Mouse (Mus musculus): ENCODE data around the gene Gm3264. TPM values are rescaled to one million over a fixed set of nuclear protein-coding genes. Genes with fewer than 3 reads are reported as not detected.
"Not testable (repeated sequence)": the region's sequence is repeated elsewhere in the genome, so short reads cannot be mapped to it uniquely, and the experiment has no call there.

Gm3264 gene
- total RNA-seq (2021) = 10 to 100 TPM in 1 of 2 experiments, 1 to 10 TPM in 1; 8.4 to 13.3 TPM
- long read RNA-seq, experiment 1, partial matches to known transcripts = 0 of 11 reads
- long read RNA-seq, experiment 1, other reads (novel, unspliced or antisense) = 11 of 11 reads
- long read RNA-seq, experiment 2, partial matches to known transcripts = 0 of 12 reads
- long read RNA-seq, experiment 2, other reads (novel, unspliced or antisense) = 12 of 12 reads

DNA sequence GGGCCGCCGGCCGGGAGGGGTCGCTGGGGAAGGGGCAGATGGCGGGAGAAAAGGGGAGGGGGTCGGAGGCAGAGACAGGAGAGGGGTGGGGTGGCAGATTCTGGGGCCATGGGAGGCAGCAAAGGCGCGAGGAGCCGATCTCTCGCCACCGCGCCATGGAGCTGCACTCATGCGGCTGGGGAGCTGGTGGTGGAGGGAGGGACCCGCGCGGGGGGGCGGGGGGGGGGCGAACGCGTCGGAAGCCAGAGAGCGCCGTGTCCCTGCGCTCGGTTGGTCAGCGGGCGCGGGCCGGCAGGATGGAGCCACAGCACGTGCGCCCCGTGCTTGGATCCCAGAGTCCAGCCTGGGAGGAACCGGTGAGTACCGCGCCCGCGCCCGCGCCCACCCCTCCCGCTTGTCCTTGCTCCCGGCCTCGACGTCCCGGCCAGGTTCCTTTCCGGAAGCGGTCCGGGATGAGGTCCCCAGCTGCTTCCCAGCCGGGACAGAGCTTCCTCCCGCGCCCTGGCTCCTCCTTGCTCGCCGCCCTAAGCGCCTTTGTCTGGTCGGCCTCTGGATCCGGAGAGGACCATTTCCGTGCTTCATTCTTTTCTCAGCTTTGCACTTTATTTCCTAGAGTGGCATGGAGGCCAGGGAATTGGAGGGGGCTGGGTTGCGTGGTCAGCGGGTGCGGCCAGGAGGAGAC, at the start of gene Gm3264:
Gm3264 (plus strand) TSS at position 278 of the 682 bp plus-strand sequence.
- H3K4me3 ChIP-seq = peak within 1 kb of the TSS; percentile 30
- H3K27ac ChIP-seq; DNase-seq (ENCODE audit: low spot score in 2 of 2): not testable (repeated sequence)

DNA sequence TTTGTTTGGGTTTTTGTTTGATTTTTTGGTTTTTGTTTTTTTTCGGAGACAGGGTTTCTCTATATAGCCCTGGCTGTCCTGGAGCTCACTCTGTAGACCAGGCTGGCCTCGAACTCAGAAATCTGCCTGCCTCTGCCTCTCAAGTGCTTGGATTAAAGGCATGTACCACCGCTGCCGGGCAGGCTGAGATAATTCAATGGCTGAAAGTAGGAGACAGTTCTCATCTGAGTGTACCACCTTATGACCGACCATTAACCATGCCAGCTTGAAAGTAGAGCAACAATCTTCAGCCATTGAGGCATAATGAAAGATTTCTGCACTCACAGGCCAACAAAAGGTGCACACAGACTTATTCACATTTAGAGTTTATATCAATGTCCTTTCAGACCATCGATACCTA, 49.0 kb upstream of the Gm3264 start:
- not testable (repeated sequence) for H3K4me3 ChIP-seq; H3K27ac ChIP-seq; DNase-seq (ENCODE audit: low spot score in 2 of 2)

DNA sequence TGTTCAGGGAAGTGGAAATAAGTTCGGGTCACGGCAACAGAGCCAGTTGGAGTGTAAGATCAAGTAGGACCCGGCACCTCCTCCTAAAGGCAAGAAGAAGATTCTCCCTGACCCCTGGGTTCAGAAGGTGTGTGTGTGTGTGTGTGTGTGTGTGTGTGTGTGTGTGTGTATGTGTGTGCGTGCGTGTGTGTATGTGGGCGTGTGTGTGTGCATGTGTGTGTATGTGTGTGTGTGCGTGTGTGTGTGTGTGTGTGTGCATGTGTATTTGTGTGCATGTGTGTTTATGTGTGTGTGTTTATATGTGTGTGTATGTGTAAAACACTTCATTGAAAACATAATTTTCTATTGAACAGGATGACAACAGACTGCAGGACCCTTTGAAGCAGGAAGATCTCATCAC, 33.4 kb upstream of the Gm3264 start:
- not testable (repeated sequence) for H3K27ac ChIP-seq; DNase-seq (ENCODE audit: low spot score in 2 of 2); H3K4me3 ChIP-seq

DNA sequence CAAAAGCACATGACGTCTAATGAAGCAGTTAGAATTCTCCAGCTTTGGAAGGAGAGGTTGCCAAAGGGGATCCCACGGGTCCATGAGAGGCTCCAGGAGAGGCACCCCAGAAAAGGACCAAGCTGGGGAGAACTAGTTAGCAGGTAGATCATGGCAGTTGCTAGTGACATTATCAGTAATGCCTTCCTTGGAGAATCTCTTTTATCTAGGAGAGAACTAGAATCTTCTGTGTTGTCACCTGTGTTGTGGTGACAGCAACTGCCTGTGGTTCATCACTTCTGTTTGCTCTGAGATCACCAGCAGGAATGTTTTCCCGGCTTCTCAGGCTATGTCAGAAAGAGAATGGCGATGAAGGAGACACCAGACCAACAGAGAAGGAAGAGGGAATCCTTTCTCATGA, 17.6 kb upstream of the Gm3264 start, which contains the start of gene Gm3269:
Gm3269 (plus strand) TSS at position 301 of the 400 bp plus-strand sequence.
- DNase-seq (ENCODE audit: low spot score in 2 of 2); H3K27ac ChIP-seq; H3K4me3 ChIP-seq: not testable (repeated sequence)

DNA sequence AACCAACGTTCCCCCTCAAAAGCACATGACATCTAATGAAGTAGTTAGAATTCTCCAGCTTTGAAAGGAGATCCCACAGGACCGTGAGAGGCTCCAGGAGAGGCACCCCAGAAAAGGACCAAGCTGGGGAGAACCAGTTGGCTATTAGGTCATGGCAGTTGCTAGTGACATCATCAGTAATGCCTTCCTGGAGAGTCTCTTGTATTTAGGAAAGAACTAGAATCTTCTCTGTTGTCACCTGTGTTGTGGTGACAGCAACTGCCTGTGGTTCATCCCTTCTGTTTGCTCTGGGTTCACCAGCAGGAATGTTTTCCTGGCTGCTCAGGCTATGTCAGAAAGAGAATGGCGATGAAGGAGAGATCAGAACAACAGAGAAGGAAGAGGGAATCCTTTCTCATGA, 36.7 kb downstream of the Gm3264 start, which contains the start of gene Gm3278:
Gm3278 (plus strand) TSS at position 301 of the 400 bp plus-strand sequence.
- H3K4me3 ChIP-seq; DNase-seq (ENCODE audit: low spot score in 2 of 2); H3K27ac ChIP-seq: not testable (repeated sequence)

Other genes with a start within 250 kb of the Gm3264 start
- under 1 TPM; 0.37 to 0.87 TPM for gene Gm8159, start 223.2 kb upstream of the Gm3264 start, total RNA-seq (2021)
- gene Gm3239, start 191.4 kb upstream of the Gm3264 start, total RNA-seq (2021) = under 1 TPM in 1 of 2 experiments, not detected in 1; 0.37 TPM
- gene Gm7876, start 146.3 kb upstream of the Gm3264 start, total RNA-seq (2021) = not detected
- under 1 TPM in 1 of 2 experiments, not detected in 1; 0.51 TPM for gene Gm3252, start 128.8 kb upstream of the Gm3264 start, total RNA-seq (2021)
- not detected for gene Gm9602, start 79.2 kb upstream of the Gm3264 start, total RNA-seq (2021)
- gene Gm3269, start 17.5 kb upstream of the Gm3264 start, total RNA-seq (2021) = not detected
- not detected for gene Gm3278, start 36.8 kb downstream of the Gm3264 start, total RNA-seq (2021)
- not detected for gene Gm8297, start 128.4 kb downstream of the Gm3264 start, total RNA-seq (2021)
- gene Gm3298, start 160.3 kb downstream of the Gm3264 start, total RNA-seq (2021) = not detected
- gene 4930555G01Rik, start 195.1 kb downstream of the Gm3264 start, total RNA-seq (2021) = not detected
- gene Gm8281, start 215.5 kb downstream of the Gm3264 start, total RNA-seq (2021) = 1 to 10 TPM; 1.2 to 1.9 TPM